Mouse (Mus musculus) erythroid progenitor cell, adult 5-6 weeks (primary cell): ENCODE data around the gene Lck. TPM values are rescaled to one million over a fixed set of nuclear protein-coding genes. Genes with fewer than 3 reads are reported as not detected.

ENCODE experiments used
- ATAC-seq: replicated peaks from 2 replicates; pipeline ENCODE4 v1.8.0; 2016; ENCODE audit warnings: moderate number of reproducible peaks, mild to moderate bottlenecking, moderate TSS enrichment, inconsistent platforms; ENCODE audit not compliant: poor library complexity, low FRiP score, severe bottlenecking
- total RNA-seq, 2 experiments: library from RNA; stranded (forward) in 1 of 2; stranded (reverse) in 1 of 2; fragments of 150-400 nt in 1 of 2; fragments of 186-747, 209-891 nt in 1 of 2; gene quantifications; 2 replicates each; pipeline versions ENCODE4 v1.2.3 to v1.2.4; 2015 to 2017; ENCODE audit warnings: low replicate concordance in 2 of 2

Gene Lck
- total RNA-seq, 2 experiments from 2014 or later, result 8.0 to 8.5 TPM

- ATAC-seq, result peak; percentile 57
Observed at GRCm38 (mm10) chr4:129513086-129513767, 60.2 kb downstream of the Lck start, which contains the start of gene Marcksl1. Gene Marcksl1 (plus strand): TSS chr4:129513581.

DNA sequence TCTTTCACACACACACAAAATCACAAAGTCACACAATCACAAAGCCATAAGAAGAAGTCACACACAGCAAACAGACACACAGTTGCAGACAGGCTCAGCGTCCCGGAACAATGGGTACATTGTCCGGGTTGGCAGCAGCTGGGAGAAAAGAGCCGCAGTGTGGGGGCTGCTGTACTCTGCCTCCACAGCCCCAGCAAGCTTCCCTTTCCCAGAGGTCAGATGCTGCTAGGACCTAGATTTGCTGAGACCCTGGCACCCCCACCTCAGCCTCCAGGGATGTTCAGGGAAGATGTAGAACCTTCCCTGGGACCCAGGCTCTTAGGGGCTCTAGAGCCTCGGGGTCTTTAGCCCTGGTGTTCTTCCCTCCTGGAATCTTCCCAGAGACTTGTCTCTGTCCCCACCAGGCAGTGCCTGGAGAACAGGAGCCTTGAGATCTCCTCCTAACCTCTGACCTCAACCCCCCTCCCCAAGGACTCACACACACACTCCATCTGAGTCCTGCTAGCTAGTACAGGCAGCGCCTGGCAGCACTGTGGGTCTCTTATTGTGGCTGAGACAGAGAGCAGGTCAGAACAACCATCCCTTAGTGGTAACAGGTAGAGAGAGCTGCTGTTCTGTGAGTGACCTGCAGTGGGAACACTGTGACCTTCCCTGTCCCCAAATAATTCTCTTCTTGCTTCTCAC, 61.9 kb downstream of the Lck start:
- ATAC-seq, result no peak

- ATAC-seq, result no peak
Observed at GRCm38 (mm10) chr4:129510723-129511412, 62.6 kb downstream of the Lck start.

- ATAC-seq, result no peak
Observed at GRCm38 (mm10) chr4:129509650-129510049, 63.8 kb downstream of the Lck start.

- no peak for ATAC-seq
Observed at GRCm38 (mm10) chr4:129508834-129509600, 64.4 kb downstream of the Lck start.

DNA sequence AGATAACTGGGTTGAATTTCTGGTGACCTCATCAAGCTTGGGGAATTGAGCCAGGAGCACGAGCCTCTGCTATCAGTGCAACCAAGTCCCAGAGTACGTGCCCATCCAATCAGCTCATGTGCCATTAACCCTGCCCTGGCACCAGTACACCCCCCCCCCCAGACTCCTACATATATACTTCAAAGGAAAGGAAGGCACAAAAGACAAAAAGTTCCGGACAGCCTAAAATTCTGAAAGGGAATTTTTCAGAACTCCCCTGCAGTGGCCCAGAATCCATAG, 65.3 kb downstream of the Lck start:
- no peak for ATAC-seq

DNA sequence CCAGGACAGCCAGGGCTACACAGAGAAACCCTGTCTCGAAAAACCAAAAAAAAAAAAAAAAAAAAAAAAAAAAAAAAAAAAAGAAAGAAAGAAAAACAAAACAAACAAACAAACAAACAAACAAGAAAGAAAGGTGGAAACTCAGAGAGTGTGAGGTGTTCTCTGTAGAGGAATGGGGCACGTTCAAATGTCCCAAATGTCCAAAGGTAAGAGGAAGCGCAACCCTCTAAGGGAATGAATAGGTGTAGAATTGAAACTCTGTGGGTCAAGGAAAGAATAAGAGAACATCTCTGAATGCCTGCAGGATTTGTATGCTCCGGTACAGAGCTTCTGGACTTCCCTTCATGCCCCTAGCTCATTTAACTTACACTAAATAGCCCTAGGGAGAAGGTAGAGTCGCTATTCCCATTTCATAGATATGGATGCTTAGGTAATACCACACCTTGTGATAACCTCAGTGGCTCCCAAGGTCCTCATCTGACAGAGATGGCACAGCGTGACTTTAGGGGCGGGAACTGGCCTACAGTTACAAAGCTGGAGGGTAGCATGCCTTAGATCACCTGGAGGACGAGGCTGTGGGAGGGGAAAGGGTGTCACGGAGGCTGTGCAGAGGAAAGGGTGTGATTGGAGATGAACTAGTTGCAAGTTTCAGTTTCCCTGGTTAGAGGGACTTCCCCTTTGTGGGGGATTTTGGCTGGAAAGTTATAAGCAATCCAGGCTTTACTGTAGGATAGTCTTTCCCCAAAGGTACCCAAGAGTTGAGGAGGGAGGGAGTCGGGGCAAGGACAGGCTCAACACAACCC, 65.8 kb downstream of the Lck start:
- ATAC-seq, result no peak

DNA sequence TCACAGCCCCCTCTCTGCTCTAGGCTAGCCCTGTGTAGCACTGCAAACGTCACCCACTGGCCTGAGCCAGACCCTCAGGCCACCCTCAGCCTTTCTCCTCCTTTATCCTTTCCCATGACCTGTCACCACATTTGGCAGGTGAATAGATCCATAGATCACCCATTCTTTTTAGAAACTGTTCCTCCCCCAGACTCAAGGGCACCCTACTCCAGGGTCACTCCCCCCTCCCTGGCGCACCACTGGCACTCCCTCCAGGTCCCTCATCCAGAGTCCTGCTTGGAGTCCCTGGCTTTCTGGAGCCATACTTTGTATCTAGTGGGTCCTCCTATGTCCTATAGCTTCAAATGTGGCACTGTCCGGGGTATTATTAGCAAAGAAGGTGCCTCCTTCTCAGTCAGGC, 67.9 kb downstream of the Lck start:
- ATAC-seq, result no peak

GRCm38 (mm10) chr4:129502901-129503444, 70.5 kb downstream of the Lck start:
- ATAC-seq, result no peak

- no peak for ATAC-seq
Observed at GRCm38 (mm10) chr4:129502327-129502888, 71.0 kb downstream of the Lck start.

DNA sequence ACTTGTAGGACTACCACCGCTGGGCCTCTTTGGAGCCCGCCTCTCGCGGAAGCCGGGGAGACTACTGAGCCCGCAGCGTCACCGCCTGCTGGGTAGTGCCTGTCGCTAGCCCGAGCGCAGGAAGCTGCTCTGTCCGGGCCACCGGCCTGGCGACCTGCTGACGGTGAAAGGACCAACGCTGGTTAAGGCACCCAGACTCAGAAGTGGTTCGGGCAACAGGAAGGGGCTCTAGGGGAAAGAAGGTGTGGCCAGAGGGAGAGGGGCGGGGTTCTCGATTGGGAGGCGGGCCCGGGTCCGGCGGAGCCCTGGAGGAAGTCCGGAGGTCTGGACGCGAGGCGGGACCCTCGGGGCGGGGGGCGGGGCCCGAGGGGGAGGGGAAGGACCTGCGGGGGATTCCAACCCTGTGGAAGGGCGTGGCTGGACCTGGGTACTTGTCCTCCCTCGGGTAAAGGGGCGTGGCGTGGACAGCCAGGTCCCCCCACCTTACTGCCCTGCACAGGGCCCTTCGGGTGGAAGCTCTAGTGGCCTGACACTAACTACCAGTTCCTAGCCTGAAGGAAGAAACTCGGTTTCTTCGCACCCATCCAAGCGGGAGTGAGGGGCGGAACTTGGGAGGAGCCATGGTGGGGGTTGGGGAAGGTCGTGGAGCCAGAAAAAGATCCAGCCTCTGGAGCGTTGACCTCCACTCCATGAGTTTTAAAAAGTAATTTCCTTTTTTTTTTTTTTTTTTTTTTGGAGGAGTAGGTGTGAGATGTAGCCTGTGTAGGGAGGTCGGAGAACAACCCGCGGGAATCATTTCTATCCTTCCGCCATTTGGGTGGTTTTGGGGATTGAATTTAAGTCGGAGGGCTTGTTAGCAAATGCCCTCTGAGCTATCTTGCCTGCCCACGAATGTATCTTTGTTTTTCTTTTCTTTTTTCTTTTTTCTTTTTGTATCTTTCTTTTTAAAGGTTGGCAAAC, 72.6 kb downstream of the Lck start:
- peak; percentile 55; the same call in 1 of the 2 replicates for ATAC-seq

- ATAC-seq, result no peak
Observed at GRCm38 (mm10) chr4:129500017-129500416, 73.4 kb downstream of the Lck start.

GRCm38 (mm10) chr4:129498941-129499340, 74.5 kb downstream of the Lck start:
- no peak for ATAC-seq

Other genes starting within 250 kb of the Lck start
- gene Rbbp4, start 238.3 kb downstream of the Lck start, total RNA-seq (2015; ENCODE audit: low replicate concordance), result 177 and 270 TPM in 2 replicates
- 159 and 296 TPM in 2 replicates for gene Rbbp4, start 238.3 kb downstream of the Lck start, total RNA-seq (2017; ENCODE audit: low replicate concordance)
- 11.5 and 16.8 TPM in 2 replicates for gene Zbtb8os, start 237.9 kb downstream of the Lck start, total RNA-seq (2015; ENCODE audit: low replicate concordance)
- 16.3 and 23.0 TPM in 2 replicates for gene Zbtb8os, start 237.9 kb downstream of the Lck start, total RNA-seq (2017; ENCODE audit: low replicate concordance)
- 1.7 and 6.1 TPM in 2 replicates for gene Zbtb8a, start 195.5 kb downstream of the Lck start, total RNA-seq (2015; ENCODE audit: low replicate concordance)
- gene Zbtb8a, start 195.5 kb downstream of the Lck start, total RNA-seq (2017; ENCODE audit: low replicate concordance), result 0.98 and 4.6 TPM in 2 replicates
- not detected in 2 replicates for gene Zbtb8b, start 132.8 kb downstream of the Lck start, total RNA-seq (2015; ENCODE audit: low replicate concordance)
- not detected in 2 replicates for gene Zbtb8b, start 132.8 kb downstream of the Lck start, total RNA-seq (2017; ENCODE audit: low replicate concordance)
- gene Bsdc1, start 112.1 kb downstream of the Lck start, total RNA-seq (2015; ENCODE audit: low replicate concordance), result 127 and 193 TPM in 2 replicates
- 200 and 208 TPM in 2 replicates for gene Bsdc1, start 112.1 kb downstream of the Lck start, total RNA-seq (2017; ENCODE audit: low replicate concordance)
- gene Tssk3, start 82.6 kb downstream of the Lck start, total RNA-seq (2015; ENCODE audit: low replicate concordance), result not detected in 2 replicates
- gene Tssk3, start 82.6 kb downstream of the Lck start, total RNA-seq (2017; ENCODE audit: low replicate concordance), result not detected in 2 replicates
- gene Fam229a, start 82.5 kb downstream of the Lck start, total RNA-seq (2015; ENCODE audit: low replicate concordance), result 7.5 TPM in 1 of 2 replicates, not detected in the other
- not detected in 2 replicates for gene Fam229a, start 82.5 kb downstream of the Lck start, total RNA-seq (2017; ENCODE audit: low replicate concordance)
- 13.8 and 16.9 TPM in 2 replicates for gene Marcksl1, start 60.1 kb downstream of the Lck start, total RNA-seq (2015; ENCODE audit: low replicate concordance)
- gene Marcksl1, start 60.1 kb downstream of the Lck start, total RNA-seq (2017; ENCODE audit: low replicate concordance), result 4.4 and 10.6 TPM in 2 replicates
- 100 and 125 TPM in 2 replicates for gene Hdac1, start 30.9 kb downstream of the Lck start, total RNA-seq (2015; ENCODE audit: low replicate concordance)
- gene Hdac1, start 30.9 kb downstream of the Lck start, total RNA-seq (2017; ENCODE audit: low replicate concordance), result 102 and 111 TPM in 2 replicates
- gene Fam167b, start 4.9 kb upstream of the Lck start, total RNA-seq (2015; ENCODE audit: low replicate concordance), result not detected in 2 replicates
- not detected in 2 replicates for gene Fam167b, start 4.9 kb upstream of the Lck start, total RNA-seq (2017; ENCODE audit: low replicate concordance)
- 79.6 and 96.9 TPM in 2 replicates for gene Eif3i, start 27.0 kb upstream of the Lck start, total RNA-seq (2015; ENCODE audit: low replicate concordance)
- 59.7 and 69.6 TPM in 2 replicates for gene Eif3i, start 27.0 kb upstream of the Lck start, total RNA-seq (2017; ENCODE audit: low replicate concordance)
- gene Tmem234, start 27.0 kb upstream of the Lck start, total RNA-seq (2015; ENCODE audit: low replicate concordance), result 113 and 124 TPM in 2 replicates
- gene Tmem234, start 27.0 kb upstream of the Lck start, total RNA-seq (2017; ENCODE audit: low replicate concordance), result 96.7 and 118 TPM in 2 replicates
- 2.9 TPM in 1 of 2 replicates, not detected in the other for gene Dcdc2b, start 40.6 kb upstream of the Lck start, total RNA-seq (2015; ENCODE audit: low replicate concordance)
- 3.7 TPM in 1 of 2 replicates, not detected in the other for gene Dcdc2b, start 40.6 kb upstream of the Lck start, total RNA-seq (2017; ENCODE audit: low replicate concordance)
- gene Iqcc, start 45.5 kb upstream of the Lck start, total RNA-seq (2015; ENCODE audit: low replicate concordance), result 4.3 and 14.3 TPM in 2 replicates
- gene Iqcc, start 45.5 kb upstream of the Lck start, total RNA-seq (2017; ENCODE audit: low replicate concordance), result 4.0 and 10.7 TPM in 2 replicates
- gene Ccdc28b, start 50.3 kb upstream of the Lck start, total RNA-seq (2015; ENCODE audit: low replicate concordance), result 21.6 and 23.1 TPM in 2 replicates
- gene Ccdc28b, start 50.3 kb upstream of the Lck start, total RNA-seq (2017; ENCODE audit: low replicate concordance), result 2.7 and 13.2 TPM in 2 replicates
- gene Txlna, start 67.4 kb upstream of the Lck start, total RNA-seq (2015; ENCODE audit: low replicate concordance), result 8.4 and 9.7 TPM in 2 replicates
- gene Txlna, start 67.4 kb upstream of the Lck start, total RNA-seq (2017; ENCODE audit: low replicate concordance), result 20.7 and 35.0 TPM in 2 replicates
- 7.5 and 16.2 TPM in 2 replicates for gene Kpna6, start 99.1 kb upstream of the Lck start, total RNA-seq (2015; ENCODE audit: low replicate concordance)
- 8.7 and 14.6 TPM in 2 replicates for gene Kpna6, start 99.1 kb upstream of the Lck start, total RNA-seq (2017; ENCODE audit: low replicate concordance)
- gene Tmem39b, start 123.2 kb upstream of the Lck start, total RNA-seq (2015; ENCODE audit: low replicate concordance), result 2.2 and 5.9 TPM in 2 replicates
- 2.1 TPM in 1 of 2 replicates, not detected in the other for gene Tmem39b, start 123.2 kb upstream of the Lck start, total RNA-seq (2017; ENCODE audit: low replicate concordance)
- gene Khdrbs1, start 168.7 kb upstream of the Lck start, total RNA-seq (2015; ENCODE audit: low replicate concordance), result 49.5 and 58.7 TPM in 2 replicates
- 40.4 and 57.1 TPM in 2 replicates for gene Khdrbs1, start 168.7 kb upstream of the Lck start, total RNA-seq (2017; ENCODE audit: low replicate concordance)
- gene Ptp4a2, start 237.6 kb upstream of the Lck start, total RNA-seq (2015; ENCODE audit: low replicate concordance), result 228 and 468 TPM in 2 replicates
- gene Ptp4a2, start 237.6 kb upstream of the Lck start, total RNA-seq (2017; ENCODE audit: low replicate concordance), result 166 and 170 TPM in 2 replicates